Mouse (Mus musculus) MEL (cell line): ENCODE results near the gene Sec11a. TPM values are rescaled to one million over a fixed set of nuclear protein-coding genes. Genes with fewer than 3 reads are reported as not detected.

Experiments
- DNase-seq: peaks from one replicate; pipeline ENCODE4 v3.0.0; 2011; ENCODE audit warnings: low read depth, low spot score
- H3K27ac ChIP-seq: 2 replicates; pipeline ENCODE4 v1.5.1; 2012; ENCODE audit warnings: low read depth, mild to moderate bottlenecking, control low read depth, low read length, moderate library complexity; ENCODE audit not compliant: control insufficient read depth
- H3K27me3 ChIP-seq, 2 experiments: fragments of 150-350 bp in 1 of 2; sonication (generic) in 1 of 2; 2 replicates each; pipeline ENCODE4 v1.6.1; 2012; ENCODE audit warnings: low read length in 2 of 2, mild to moderate bottlenecking in 2 of 2, improper control_type of control experiment in 1 of 2, moderate library complexity in 1 of 2; ENCODE audit not compliant: insufficient read depth in 2 of 2, control insufficient read depth in 1 of 2
- H3K36me3 ChIP-seq, 2 experiments: 2 replicates each; pipeline ENCODE4 v1.6.1; 2012 to 2014; ENCODE audit warnings: low read length in 2 of 2, improper control_type of control experiment in 1 of 2, inconsistent platforms in 1 of 2, mild to moderate bottlenecking in 1 of 2; ENCODE audit not compliant: insufficient read depth in 2 of 2, control insufficient read depth in 1 of 2
- H3K4me1 ChIP-seq, 2 experiments: fragments of 150-350 bp in 1 of 2; sonication (generic) in 1 of 2; 2 replicates each; pipeline ENCODE4 v1.6.1; 2012; ENCODE audit warnings: low read length in 2 of 2, improper control_type of control experiment in 1 of 2, mild to moderate bottlenecking in 1 of 2; ENCODE audit not compliant: insufficient read depth in 2 of 2, control insufficient read depth in 1 of 2
- H3K4me3 ChIP-seq, 2 experiments: fragments of 150-350 bp in 1 of 2; sonication (generic) in 1 of 2; 2 replicates each; pipeline ENCODE4 v1.5.1; 2012; ENCODE audit warnings: low read depth in 2 of 2, low read length in 2 of 2, mild to moderate bottlenecking in 2 of 2, moderate library complexity in 2 of 2, control low read depth in 1 of 2, improper control_type of control experiment in 1 of 2; ENCODE audit not compliant: control insufficient read depth in 1 of 2, insufficient read depth in 1 of 2
- H3K79me2 ChIP-seq: 2 replicates; pipeline ENCODE4 v1.6.1; 2012; ENCODE audit warnings: mild to moderate bottlenecking, low read length, moderate library complexity; ENCODE audit not compliant: control insufficient read depth, poor library complexity, insufficient read depth
- H3K9ac ChIP-seq: 2 replicates; pipeline ENCODE4 v1.6.1; 2012; ENCODE audit warnings: low read depth, mild to moderate bottlenecking, control low read depth, low read length, moderate library complexity; ENCODE audit not compliant: control insufficient read depth, poor library complexity, severe bottlenecking
- H3K9me3 ChIP-seq: fragments of 150-350 bp; sonication (generic); replicated peaks from 2 replicates; pipeline ENCODE4 v1.6.1; 2012; ENCODE audit warnings: mild to moderate bottlenecking, low read length, improper control_type of control experiment, moderate library complexity; ENCODE audit not compliant: insufficient read depth
- BHLHE40 ChIP-seq: IDR thresholded peaks from 2 replicates; pipeline ENCODE4 v1.6.1; 2012; ENCODE audit warnings: low read depth, mild to moderate bottlenecking, inconsistent platforms, low read length, improper control_type of control experiment, borderline replicate concordance
- CHD1 ChIP-seq: IDR thresholded peaks from 2 replicates; pipeline ENCODE4 v1.6.1; 2012; ENCODE audit warnings: low read depth, mild to moderate bottlenecking, inconsistent platforms, low read length, improper control_type of control experiment
- CHD2 ChIP-seq: IDR thresholded peaks from 2 replicates; pipeline ENCODE4 v1.6.1; 2011; ENCODE audit warnings: low read length, improper control_type of control experiment
- CTCF ChIP-seq, 3 experiments: IDR thresholded peaks in 2 of 3; conservative IDR thresholded peaks in 1 of 3; 2 replicates each; pipeline ENCODE4 v1.5.1; 2011 to 2012; ENCODE audit warnings: low read length in 3 of 3, low read depth in 2 of 3, mild to moderate bottlenecking in 2 of 3, improper control_type of control experiment in 1 of 3, inconsistent platforms in 1 of 3, mixed read lengths in 1 of 3, moderate library complexity in 1 of 3; ENCODE audit not compliant: control insufficient read depth in 1 of 3, insufficient read depth in 1 of 3, poor library complexity in 1 of 3, severe bottlenecking in 1 of 3
- E2F4 ChIP-seq: IDR thresholded peaks from 2 replicates; pipeline ENCODE4 v1.6.1; 2011; ENCODE audit warnings: low read depth, low read length, improper control_type of control experiment, borderline replicate concordance
- ELF1 ChIP-seq: IDR thresholded peaks from 2 replicates; pipeline ENCODE4 v1.6.1; 2014; ENCODE audit warnings: low read depth, mild to moderate bottlenecking, inconsistent platforms, low read length, improper control_type of control experiment, moderate library complexity
- EP300 ChIP-seq, 2 experiments: IDR thresholded peaks; 2 replicates each; pipeline ENCODE4 v1.6.1; 2011; ENCODE audit warnings: improper control_type of control experiment in 2 of 2, low read length in 2 of 2, low read depth in 1 of 2, mild to moderate bottlenecking in 1 of 2
- ETS1 ChIP-seq: IDR thresholded peaks from 2 replicates; pipeline ENCODE4 v1.6.1; 2012; ENCODE audit warnings: low read depth, mild to moderate bottlenecking, inconsistent platforms, low read length, improper control_type of control experiment, moderate library complexity
- GABPA ChIP-seq: IDR thresholded peaks from 2 replicates; pipeline ENCODE4 v1.6.1; 2012; ENCODE audit warnings: low read depth, mild to moderate bottlenecking, inconsistent platforms, low read length, improper control_type of control experiment, moderate library complexity
- GATA1 ChIP-seq: IDR thresholded peaks from 2 replicates; pipeline ENCODE4 v1.6.1; 2011; ENCODE audit warnings: low read depth, low read length, improper control_type of control experiment
- HCFC1 ChIP-seq: IDR thresholded peaks from 2 replicates; pipeline ENCODE4 v1.6.1; 2012; ENCODE audit warnings: low read depth, mild to moderate bottlenecking, inconsistent platforms, low read length, improper control_type of control experiment, moderate library complexity
- JUND ChIP-seq: IDR thresholded peaks from 2 replicates; pipeline ENCODE4 v1.6.1; 2011; ENCODE audit warnings: low read depth, mild to moderate bottlenecking, improper control_type of control experiment, low read length
- KAT2A ChIP-seq: conservative IDR thresholded peaks from 2 replicates; pipeline ENCODE4 v1.6.1; 2012; ENCODE audit warnings: low read depth, low read length, improper control_type of control experiment, inconsistent platforms
- MAFK ChIP-seq: IDR thresholded peaks from 2 replicates; pipeline ENCODE4 v1.6.1; 2011; ENCODE audit warnings: low read depth, mild to moderate bottlenecking, low read length, improper control_type of control experiment, borderline replicate concordance
- MAX ChIP-seq: IDR thresholded peaks from 2 replicates; pipeline ENCODE4 v1.6.1; 2011; ENCODE audit warnings: low read length, improper control_type of control experiment
- MAZ ChIP-seq: IDR thresholded peaks from 2 replicates; pipeline ENCODE4 v1.6.1; 2012; ENCODE audit warnings: low read depth, mild to moderate bottlenecking, inconsistent platforms, low read length, improper control_type of control experiment
- MEF2A ChIP-seq: IDR thresholded peaks from 2 replicates; pipeline ENCODE4 v1.6.1; 2014; ENCODE audit warnings: low read depth, mild to moderate bottlenecking, inconsistent platforms, low read length, improper control_type of control experiment; ENCODE audit not compliant: poor library complexity, insufficient replicate concordance, severe bottlenecking; ENCODE audit errors: extremely low read depth
- MXI1 ChIP-seq: IDR thresholded peaks from 2 replicates; pipeline ENCODE4 v1.6.1; 2011; ENCODE audit warnings: mild to moderate bottlenecking, low read depth, low read length, improper control_type of control experiment
- MYB ChIP-seq: IDR thresholded peaks from 2 replicates; pipeline ENCODE4 v1.6.1; 2011; ENCODE audit warnings: mild to moderate bottlenecking, low read depth, low read length, improper control_type of control experiment
- MYC ChIP-seq: IDR thresholded peaks from 2 replicates; pipeline ENCODE4 v1.6.1; 2011; ENCODE audit warnings: low read depth, mild to moderate bottlenecking, low read length, improper control_type of control experiment, moderate library complexity
- NELFE ChIP-seq: IDR thresholded peaks from 2 replicates; pipeline ENCODE4 v1.6.1; 2011; ENCODE audit warnings: low read depth, low read length, improper control_type of control experiment
- POLR2A ChIP-seq, 2 experiments: IDR thresholded peaks; 2 replicates each; pipeline ENCODE4 v1.6.1; 2011 to 2012; ENCODE audit warnings: low read length in 2 of 2, mild to moderate bottlenecking in 2 of 2, control low read depth in 1 of 2, improper control_type of control experiment in 1 of 2, low read depth in 1 of 2, moderate library complexity in 1 of 2; ENCODE audit not compliant: control insufficient read depth in 1 of 2, insufficient read depth in 1 of 2, poor library complexity in 1 of 2
- POLR2AphosphoS2 ChIP-seq: IDR thresholded peaks from 2 replicates; pipeline ENCODE4 v1.6.1; 2011; ENCODE audit warnings: low read length, improper control_type of control experiment
- POLR2AphosphoS5 ChIP-seq: IDR thresholded peaks from 2 replicates; pipeline ENCODE4 v1.6.1; 2012; ENCODE audit warnings: low read depth, borderline replicate concordance, mild to moderate bottlenecking, inconsistent platforms, low read length, moderate library complexity, mixed read lengths
- RAD21 ChIP-seq: IDR thresholded peaks from 2 replicates; pipeline ENCODE4 v1.6.1; 2011; ENCODE audit warnings: mild to moderate bottlenecking, low read depth, low read length, improper control_type of control experiment
- RCOR1 ChIP-seq: IDR thresholded peaks from 2 replicates; pipeline ENCODE4 v1.6.1; 2012; ENCODE audit warnings: low read depth, mild to moderate bottlenecking, inconsistent platforms, low read length, improper control_type of control experiment
- SIN3A ChIP-seq: IDR thresholded peaks from 2 replicates; pipeline ENCODE4 v1.6.1; 2012; ENCODE audit warnings: low read length, improper control_type of control experiment, inconsistent platforms
- SMC3 ChIP-seq: IDR thresholded peaks from 2 replicates; pipeline ENCODE4 v1.6.1; 2011; ENCODE audit warnings: low read depth, low read length, improper control_type of control experiment
- TBP ChIP-seq: IDR thresholded peaks from 2 replicates; pipeline ENCODE4 v1.8.0; 2011; ENCODE audit warnings: low read depth, low read length, improper control_type of control experiment
- TCF12 ChIP-seq: IDR thresholded peaks from 2 replicates; pipeline ENCODE4 v1.6.1; 2014; ENCODE audit warnings: low read depth, mild to moderate bottlenecking, inconsistent platforms, low read length, improper control_type of control experiment, moderate library complexity
- UBTF ChIP-seq: IDR thresholded peaks from 2 replicates; pipeline ENCODE4 v1.6.1; 2012; ENCODE audit warnings: low read depth, mild to moderate bottlenecking, inconsistent platforms, low read length, improper control_type of control experiment, moderate library complexity, borderline replicate concordance; ENCODE audit not compliant: insufficient read depth
- USF1 ChIP-seq: IDR thresholded peaks from 2 replicates; pipeline ENCODE4 v1.6.1; 2014; ENCODE audit warnings: low read depth, mild to moderate bottlenecking, inconsistent platforms, low read length, improper control_type of control experiment, moderate library complexity
- USF2 ChIP-seq, 2 experiments: IDR thresholded peaks; 2 replicates each; pipeline ENCODE4 v1.6.1; 2011 to 2012; ENCODE audit warnings: improper control_type of control experiment in 2 of 2, low read length in 2 of 2, borderline replicate concordance in 1 of 2, inconsistent platforms in 1 of 2, low read depth in 1 of 2, mild to moderate bottlenecking in 1 of 2; ENCODE audit not compliant: insufficient read depth in 1 of 2
- ZC3H11A ChIP-seq: IDR thresholded peaks from 2 replicates; pipeline ENCODE4 v1.6.1; 2012; ENCODE audit warnings: low read depth, mild to moderate bottlenecking, inconsistent platforms, low read length, improper control_type of control experiment
- ZKSCAN1 ChIP-seq: IDR thresholded peaks from 2 replicates; pipeline ENCODE4 v1.6.1; 2012; ENCODE audit warnings: low read depth, mild to moderate bottlenecking, inconsistent platforms, low read length, improper control_type of control experiment, moderate library complexity
- ZMIZ1 ChIP-seq: IDR thresholded peaks from 2 replicates; pipeline ENCODE4 v1.6.1; 2012; ENCODE audit warnings: low read depth, mild to moderate bottlenecking, inconsistent platforms, low read length, improper control_type of control experiment, moderate library complexity
- ZNF384 ChIP-seq: IDR thresholded peaks from 2 replicates; pipeline ENCODE4 v1.6.1; 2012; ENCODE audit warnings: low read depth, mild to moderate bottlenecking, inconsistent platforms, low read length, improper control_type of control experiment
- polyA plus RNA-seq, 2 experiments: library from polyadenylated mRNA; stranded (reverse) in 1 of 2; unstranded in 1 of 2; fragments of >175 nt in 1 of 2; fragments of >200 nt in 1 of 2; gene quantifications; 2 replicates each; pipeline versions ENCODE4 v1.2.1 to v1.2.4; 2012; ENCODE audit warnings: low replicate concordance in 2 of 2, low read depth in 1 of 2; ENCODE audit not compliant: insufficient read length in 2 of 2, insufficient read depth in 1 of 2, missing spikeins in 1 of 2
- total RNA-seq: library from RNA; depleted of rRNA; stranded (reverse); fragments of 300-350 nt; gene quantifications from 2 replicates; pipeline ENCODE4 v1.2.3, GENCODE M21; 2012

Gene Sec11a
- total and polyA plus RNA-seq, 3 experiments: 114 to 144 TPM; not detected in 1

- peak within 1 kb of the TSS; percentile 88 to 89 for H3K4me3 ChIP-seq
- H3K27me3 ChIP-seq: no peaks in the 10 kb centered on the region
- no peaks in the 10 kb centered on the region for H3K79me2 ChIP-seq
- H3K4me1 ChIP-seq: peaks cover 17 to 28% of the 10 kb centered on the region in 2 experiments
- TF ChIP-seq ZMIZ1 (no peak), POLR2AphosphoS5 (no peak), TBP (no peak), CHD1 (no peak), CHD2 (peak; percentile 68), USF2 (IDR thresholded peaks at IDR 0.05; ENCODE audit: borderline replicate concordance in 1 of 2, insufficient read depth in 1 of 2, low read depth in 1 of 2, low read length in 2 of 2) (no peak), RCOR1 (no peak), RAD21 (no peak), EP300 (IDR thresholded peaks at IDR 0.05; ENCODE audit: low read depth in 1 of 2, low read length in 2 of 2) (no peak), ZC3H11A (no peak), MXI1 (no peak; the same call in 1 of the 2 replicates), MYB (no peak), USF1 (no peak), MAFK (no peak), ZKSCAN1 (no peak), MEF2A (no peak), MYC (no peak), HCFC1 (peak; percentile 98), POLR2A (IDR thresholded peaks at IDR 0.05; ENCODE audit: control insufficient read depth in 1 of 2, insufficient read depth in 1 of 2, low read depth in 1 of 2, low read length in 2 of 2, poor library complexity in 1 of 2) (peak in 1 of 2 experiments; percentile 36; a peak in 1 of 4 replicates), KAT2A (peak; percentile 86), POLR2AphosphoS2 (no peak), JUND (no peak), ELF1 (peak; percentile 74), SIN3A (peak; percentile 68; the same call in 1 of the 2 replicates), CTCF (IDR thresholded peaks at IDR 0.05 in 2 of 3, conservative IDR thresholded peaks at IDR 0.05 in 1 of 3; ENCODE audit: control insufficient read depth in 1 of 3, insufficient read depth in 1 of 3, low read depth in 2 of 3, low read length in 3 of 3, poor library complexity in 1 of 3, severe bottlenecking in 1 of 3) (no peak), SMC3 (no peak), TCF12 (no peak), E2F4 (no peak), MAX (no peak), NELFE (0 out of 2 replicates have a peak, but pooled peaks have one; percentile 27), GABPA (no peak), BHLHE40 (no peak), UBTF (no peak), GATA1 (no peak), MAZ (peak; percentile 73; the same call in 1 of the 2 replicates), ETS1 (no peak), ZNF384 (no peak)
- H3K9ac ChIP-seq: peak within 1 kb of the TSS; percentile 71
- no peaks in the 10 kb centered on the region for H3K9me3 ChIP-seq
- H3K36me3 ChIP-seq: peaks cover 0 to 22% of the 10 kb centered on the region in 2 experiments; a peak in 2 of 4 replicates
- no peak within 1 kb of the TSS for H3K27ac ChIP-seq
- DNase-seq: peak; percentile 97
Measured at GRCm38 (mm10) chr7:80860729-80861274, 86.8 kb downstream of the Sec11a start, which contains the start of gene Zscan2. TSS of gene Zscan2 (plus strand) at chr7:80860920.
